Mouse (Mus musculus) brain, embryonic 14.5 days (tissue): ENCODE results near the gene Supt5.

Experiments used
- CTCF ChIP-seq: fragments of 200-500 bp; IDR thresholded peaks from 2 replicates; pipeline ENCODE4 v1.5.1; 2012; ENCODE audit warnings: inconsistent platforms, mild to moderate bottlenecking, moderate library complexity, borderline replicate concordance; ENCODE audit not compliant: insufficient read depth, insufficient read length; ENCODE audit errors: extremely low read depth
- POLR2A ChIP-seq: fragments of 200-500 bp; IDR thresholded peaks from 2 replicates; pipeline ENCODE4 v1.6.1; 2012; ENCODE audit warnings: mild to moderate bottlenecking, inconsistent platforms, borderline replicate concordance; ENCODE audit not compliant: poor library complexity, insufficient read depth, insufficient read length, severe bottlenecking; ENCODE audit errors: extremely low read depth

GRCm38 (mm10) chr7:28318714-28319113 is 19.8 kb downstream of the Supt5 start:
- TF ChIP-seq CTCF, result no peak
- TF ChIP-seq POLR2A, result no peak
